Mouse (Mus musculus) cortical plate, adult 2 months (tissue): ENCODE data around the gene Colgalt1.

Experiments
- CTCF ChIP-seq: fragments of 200-500 bp; IDR thresholded peaks from 2 replicates; pipeline ENCODE4 v1.5.1; 2011; ENCODE audit warnings: mild to moderate bottlenecking, control low read depth, low read length; ENCODE audit not compliant: insufficient read depth; ENCODE audit errors: extremely low read depth
- POLR2A ChIP-seq: fragments of 200-500 bp; IDR thresholded peaks from 2 replicates; pipeline ENCODE4 v1.6.1; 2011; ENCODE audit warnings: mild to moderate bottlenecking, low read length, control low read depth; ENCODE audit not compliant: insufficient read depth; ENCODE audit errors: extremely low read depth

DNA sequence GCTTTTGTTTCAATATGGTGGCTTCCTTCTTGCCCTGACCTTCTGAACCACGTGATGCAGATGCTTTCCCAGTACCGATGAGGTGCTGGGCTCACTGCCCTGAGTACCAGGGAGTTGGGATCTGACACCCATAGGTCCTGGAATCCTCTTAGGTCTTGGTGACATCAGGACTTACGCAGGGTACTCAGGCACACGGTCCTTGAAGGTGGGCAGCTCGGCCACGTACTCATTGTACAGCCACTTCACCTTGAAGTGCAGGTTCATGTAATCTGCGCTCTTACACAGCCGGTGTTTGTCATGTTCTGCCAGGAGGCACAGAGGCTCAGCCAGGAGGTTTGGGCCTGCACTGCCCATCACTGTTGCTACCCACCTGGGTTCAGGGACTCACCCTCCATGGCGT is 34.7 kb downstream of the Colgalt1 start:
- no peak for TF ChIP-seq POLR2A
- no peak for TF ChIP-seq CTCF
